Mouse (Mus musculus): ENCODE results near the gene Rimbp3. TPM values are rescaled to one million over a fixed set of nuclear protein-coding genes. Genes with fewer than 3 reads are reported as not detected.

Rimbp3 gene
- total and polyA plus RNA-seq, 3 experiments: 0.35 to 0.62 TPM; not detected in 1

- H3K9ac ChIP-seq (ENCODE audit: control insufficient read depth, low read depth, low read length, poor library complexity, severe bottlenecking): no peak overlapping the region
- DNase-seq (ENCODE audit: low read depth, low spot score): no peak
- H3K79me2 ChIP-seq (ENCODE audit: control insufficient read depth, insufficient read depth, low read length, poor library complexity): no peaks in the 10 kb centered on the region
- H3K27ac ChIP-seq (ENCODE audit: control insufficient read depth, low read depth, low read length): no peak overlapping the region
- no peak overlapping the region for H3K4me3 ChIP-seq (ENCODE audit: control insufficient read depth in 1 of 2, insufficient read depth in 1 of 2, low read depth in 2 of 2, low read length in 2 of 2)
- H3K9me3 ChIP-seq (replicated peaks; ENCODE audit: insufficient read depth, low read length): no peaks in the 10 kb centered on the region
- TF ChIP-seq JUND (IDR thresholded peaks at IDR 0.05; ENCODE audit: low read depth, low read length) (no peak), MYC (IDR thresholded peaks at IDR 0.05; ENCODE audit: low read depth, low read length) (no peak), CHD2 (IDR thresholded peaks at IDR 0.05; ENCODE audit: low read length) (no peak), RAD21 (IDR thresholded peaks at IDR 0.05; ENCODE audit: low read depth, low read length) (no peak), GATA1 (IDR thresholded peaks at IDR 0.05; ENCODE audit: low read depth, low read length) (no peak), SIN3A (IDR thresholded peaks at IDR 0.05; ENCODE audit: low read length) (no peak), GABPA (IDR thresholded peaks at IDR 0.05; ENCODE audit: low read depth, low read length) (no peak), CTCF (IDR thresholded peaks at IDR 0.05 in 2 of 3, conservative IDR thresholded peaks at IDR 0.05 in 1 of 3; ENCODE audit: control insufficient read depth in 1 of 3, insufficient read depth in 1 of 3, low read depth in 2 of 3, low read length in 3 of 3, poor library complexity in 1 of 3, severe bottlenecking in 1 of 3) (no peak), MYB (IDR thresholded peaks at IDR 0.05; ENCODE audit: low read depth, low read length) (no peak), POLR2AphosphoS5 (IDR thresholded peaks at IDR 0.05; ENCODE audit: borderline replicate concordance, low read depth, low read length) (no peak), ETS1 (IDR thresholded peaks at IDR 0.05; ENCODE audit: low read depth, low read length) (no peak), MAFK (IDR thresholded peaks at IDR 0.05; ENCODE audit: borderline replicate concordance, low read depth, low read length) (no peak), ZC3H11A (IDR thresholded peaks at IDR 0.05; ENCODE audit: low read depth, low read length) (no peak), MXI1 (IDR thresholded peaks at IDR 0.05; ENCODE audit: low read depth, low read length) (no peak), TCF12 (IDR thresholded peaks at IDR 0.05; ENCODE audit: low read depth, low read length) (no peak), BHLHE40 (IDR thresholded peaks at IDR 0.05; ENCODE audit: borderline replicate concordance, low read depth, low read length) (no peak), POLR2AphosphoS2 (IDR thresholded peaks at IDR 0.05; ENCODE audit: low read length) (no peak)
- H3K36me3 ChIP-seq (ENCODE audit: control insufficient read depth in 1 of 2, insufficient read depth in 2 of 2, low read length in 2 of 2): no peaks in the 10 kb centered on the region
- no peaks in the 10 kb centered on the region; a peak in 2 of 4 replicates for H3K4me1 ChIP-seq (ENCODE audit: control insufficient read depth in 1 of 2, insufficient read depth in 2 of 2, low read length in 2 of 2)
- no peaks in the 10 kb centered on the region for H3K27me3 ChIP-seq (ENCODE audit: control insufficient read depth in 1 of 2, insufficient read depth in 2 of 2, low read length in 2 of 2)
Measured at GRCm38 (mm10) chr16:17216934-17217633, 8.7 kb downstream of the Rimbp3 start.

GRCm38 (mm10) chr16:17220127-17220733 lies 11.8 kb downstream of the Rimbp3 start:
- Histone ChIP-seq H3K27ac (ENCODE audit: control insufficient read depth, low read depth, low read length) (no peak overlapping the region), H3K4me1 (ENCODE audit: control insufficient read depth in 1 of 2, insufficient read depth in 2 of 2, low read length in 2 of 2) (peaks cover 0 to under 1% of the 10 kb centered on the region in 2 experiments; a peak in 2 of 4 replicates), H3K9me3 (replicated peaks; ENCODE audit: insufficient read depth, low read length) (no peaks in the 10 kb centered on the region), H3K36me3 (ENCODE audit: control insufficient read depth in 1 of 2, insufficient read depth in 2 of 2, low read length in 2 of 2) (no peaks in the 10 kb centered on the region), H3K27me3 (ENCODE audit: control insufficient read depth in 1 of 2, insufficient read depth in 2 of 2, low read length in 2 of 2) (no peaks in the 10 kb centered on the region), H3K79me2 (ENCODE audit: control insufficient read depth, insufficient read depth, low read length, poor library complexity) (no peaks in the 10 kb centered on the region), H3K9ac (ENCODE audit: control insufficient read depth, low read depth, low read length, poor library complexity, severe bottlenecking) (no peak overlapping the region), H3K4me3 (ENCODE audit: control insufficient read depth in 1 of 2, insufficient read depth in 1 of 2, low read depth in 2 of 2, low read length in 2 of 2) (no peak overlapping the region)
- TF ChIP-seq USF1 (IDR thresholded peaks at IDR 0.05; ENCODE audit: low read depth, low read length) (no peak), UBTF (IDR thresholded peaks at IDR 0.05; ENCODE audit: borderline replicate concordance, insufficient read depth, low read depth, low read length) (no peak), MAX (IDR thresholded peaks at IDR 0.05; ENCODE audit: low read length) (no peak), E2F4 (IDR thresholded peaks at IDR 0.05; ENCODE audit: borderline replicate concordance, low read depth, low read length) (no peak), MXI1 (IDR thresholded peaks at IDR 0.05; ENCODE audit: low read depth, low read length) (no peak), CHD2 (IDR thresholded peaks at IDR 0.05; ENCODE audit: low read length) (no peak), SIN3A (IDR thresholded peaks at IDR 0.05; ENCODE audit: low read length) (no peak), ZC3H11A (IDR thresholded peaks at IDR 0.05; ENCODE audit: low read depth, low read length) (no peak), CHD1 (IDR thresholded peaks at IDR 0.05; ENCODE audit: low read depth, low read length) (no peak), ZMIZ1 (IDR thresholded peaks at IDR 0.05; ENCODE audit: low read depth, low read length) (no peak), POLR2AphosphoS5 (IDR thresholded peaks at IDR 0.05; ENCODE audit: borderline replicate concordance, low read depth, low read length) (no peak), MAFK (IDR thresholded peaks at IDR 0.05; ENCODE audit: borderline replicate concordance, low read depth, low read length) (no peak), MYB (IDR thresholded peaks at IDR 0.05; ENCODE audit: low read depth, low read length) (no peak), ZKSCAN1 (IDR thresholded peaks at IDR 0.05; ENCODE audit: low read depth, low read length) (no peak), TCF12 (IDR thresholded peaks at IDR 0.05; ENCODE audit: low read depth, low read length) (no peak), NELFE (IDR thresholded peaks at IDR 0.05; ENCODE audit: low read depth, low read length) (no peak), HCFC1 (IDR thresholded peaks at IDR 0.05; ENCODE audit: low read depth, low read length) (no peak), MEF2A (IDR thresholded peaks at IDR 0.05; ENCODE audit: extremely low read depth, insufficient replicate concordance, low read depth, low read length, poor library complexity, severe bottlenecking) (no peak), POLR2AphosphoS2 (IDR thresholded peaks at IDR 0.05; ENCODE audit: low read length) (no peak), CTCF (IDR thresholded peaks at IDR 0.05 in 2 of 3, conservative IDR thresholded peaks at IDR 0.05 in 1 of 3; ENCODE audit: control insufficient read depth in 1 of 3, insufficient read depth in 1 of 3, low read depth in 2 of 3, low read length in 3 of 3, poor library complexity in 1 of 3, severe bottlenecking in 1 of 3) (no peak)
- DNase-seq (ENCODE audit: low read depth, low spot score): no peak
